Mouse (Mus musculus) liver, embryonic 16.5 days (tissue): Measurements from ENCODE around the gene Nxph3. TPM values are rescaled to one million over a fixed set of nuclear protein-coding genes. Genes with fewer than 3 reads are reported as not detected.

Experiments used
- ATAC-seq: fragments of 200-750 bp; cut with Nextera tagmentation; 2 replicates; pipeline ENCODE4 v1.8.0; 2017; ENCODE audit warnings: low read depth, mild to moderate bottlenecking, moderate number of reproducible peaks, moderate library complexity
- H3K27ac ChIP-seq: fragments of 300-500 bp; sonication (generic); 2 replicates; pipeline ENCODE4 v1.5.1; 2014; ENCODE audit warnings: mild to moderate bottlenecking, low read length
- H3K27me3 ChIP-seq: fragments of 300-500 bp; sonication (generic); 2 replicates; pipeline ENCODE4 v1.6.1; 2014; ENCODE audit warnings: low read depth, low read length, mixed read lengths; ENCODE audit not compliant: control insufficient read depth, insufficient read depth
- H3K36me3 ChIP-seq: fragments of 300-500 bp; sonication (generic); 2 replicates; pipeline ENCODE4 v1.6.1; 2014; ENCODE audit warnings: mild to moderate bottlenecking; ENCODE audit not compliant: control insufficient read depth, insufficient read depth
- H3K4me1 ChIP-seq: fragments of 300-500 bp; sonication (generic); 2 replicates; pipeline ENCODE4 v1.6.1; 2014; ENCODE audit warnings: low read depth, low read length, mixed read lengths; ENCODE audit not compliant: control insufficient read depth
- H3K4me2 ChIP-seq: fragments of 300-500 bp; sonication (generic); 2 replicates; pipeline ENCODE4 v1.6.1; 2014; ENCODE audit warnings: low read depth, low read length, mixed read lengths
- H3K4me3 ChIP-seq: fragments of 300-500 bp; sonication (generic); 2 replicates; pipeline ENCODE4 v1.5.1; 2014; ENCODE audit warnings: low read depth, mild to moderate bottlenecking, low read length
- H3K9ac ChIP-seq: fragments of 300-500 bp; sonication (generic); 2 replicates; pipeline ENCODE4 v1.6.1; 2014; ENCODE audit warnings: low read depth, low read length
- H3K9me3 ChIP-seq: fragments of 300-500 bp; sonication (generic); replicated peaks from 2 replicates; pipeline ENCODE4 v1.6.1; 2016; ENCODE audit warnings: low read length; ENCODE audit not compliant: control insufficient read depth
- WGBS: fragments of 180-500 bp; shearing (Covaris S2); extraction: QIAGEN DNeasy Blood & Tissue Kit; methylation state at CpG from one replicate; pipeline ENCODE4 v1.1.7; 2014; ENCODE audit not compliant: insufficient replicate concordance; 5-methylcytosine and 5-hydroxymethylcytosine counted together
- polyA plus RNA-seq: library from polyadenylated mRNA; unstranded; fragments of >200 nt; fragmentation: Nextera tagmentation; extraction: Ambion mirVana; gene quantifications from 2 replicates; pipeline ENCODE4 v1.2.1, GENCODE M21; 2015

Nxph3 gene
- polyA plus RNA-seq, 1 experiment from 2014 or later: not detected

GRCm38 (mm10) chr11:95490104-95490503, 24.3 kb downstream of the Nxph3 start:
- H3K27me3 ChIP-seq: no peaks in the 10 kb centered on the region
- H3K4me2 ChIP-seq: no peak overlapping the region
- H3K9ac ChIP-seq: no peak overlapping the region
- peaks cover 23% of the 10 kb centered on the region for H3K36me3 ChIP-seq
- 78% methylated on average over 14 of the region's 14 CpGs for WGBS
- no peak overlapping the region for H3K27ac ChIP-seq
- no peaks in the 10 kb centered on the region for H3K4me1 ChIP-seq
- no peak overlapping the region for H3K4me3 ChIP-seq
- no peak for ATAC-seq
- H3K9me3 ChIP-seq: no peaks in the 10 kb centered on the region

GRCm38 (mm10) chr11:95487237-95487636, 27.1 kb downstream of the Nxph3 start:
- Histone ChIP-seq H3K36me3 (peaks cover 26% of the 10 kb centered on the region), H3K9ac (no peak overlapping the region), H3K4me1 (no peaks in the 10 kb centered on the region), H3K4me2 (no peak overlapping the region), H3K4me3 (no peak overlapping the region), H3K27ac (no peak overlapping the region), H3K27me3 (no peaks in the 10 kb centered on the region), H3K9me3 (no peaks in the 10 kb centered on the region)
- no peak for ATAC-seq
- WGBS: 94% methylated on average over 2 of the region's 2 CpGs

- H3K4me1 ChIP-seq: no peaks in the 10 kb centered on the region
- H3K27me3 ChIP-seq: no peaks in the 10 kb centered on the region
- no peaks in the 10 kb centered on the region for H3K9me3 ChIP-seq
- peaks cover 14% of the 10 kb centered on the region for H3K36me3 ChIP-seq
- no peak overlapping the region for H3K27ac ChIP-seq
- no peak overlapping the region for H3K4me3 ChIP-seq
- H3K9ac ChIP-seq: no peak overlapping the region
- ATAC-seq: no peak
- 92% methylated on average over 18 of the region's 18 CpGs for WGBS
- H3K4me2 ChIP-seq: no peak overlapping the region
Observed at GRCm38 (mm10) chr11:95485634-95486033, 28.7 kb downstream of the Nxph3 start.

- H3K27ac ChIP-seq: no peak overlapping the region
- H3K9ac ChIP-seq: no peak overlapping the region
- 82% methylated on average over 4 of the region's 4 CpGs for WGBS
- no peak overlapping the region for H3K4me2 ChIP-seq
- no peak for ATAC-seq
- H3K27me3 ChIP-seq: no peaks in the 10 kb centered on the region
- H3K4me1 ChIP-seq: no peaks in the 10 kb centered on the region
- H3K4me3 ChIP-seq: no peak overlapping the region
- H3K36me3 ChIP-seq: peaks cover 16% of the 10 kb centered on the region
- H3K9me3 ChIP-seq: no peaks in the 10 kb centered on the region
Observed at GRCm38 (mm10) chr11:95480662-95481061, 33.7 kb downstream of the Nxph3 start.

GRCm38 (mm10) chr11:95479458-95479857, 34.9 kb downstream of the Nxph3 start:
- Histone ChIP-seq H3K9ac (no peak overlapping the region), H3K4me1 (no peaks in the 10 kb centered on the region), H3K36me3 (peaks cover 16% of the 10 kb centered on the region), H3K4me2 (no peak overlapping the region), H3K27me3 (no peaks in the 10 kb centered on the region), H3K4me3 (no peak overlapping the region), H3K9me3 (no peaks in the 10 kb centered on the region), H3K27ac (no peak overlapping the region)
- no peak for ATAC-seq
- WGBS: 78% methylated on average over 4 of the region's 4 CpGs

- Histone ChIP-seq H3K36me3 (peaks cover 20% of the 10 kb centered on the region), H3K27ac (no peak overlapping the region), H3K4me1 (no peaks in the 10 kb centered on the region), H3K27me3 (no peaks in the 10 kb centered on the region), H3K4me3 (no peak overlapping the region), H3K9ac (no peak overlapping the region), H3K4me2 (no peak overlapping the region), H3K9me3 (no peaks in the 10 kb centered on the region)
- no peak for ATAC-seq
- WGBS: 76% methylated on average over 7 of the region's 7 CpGs
Observed at GRCm38 (mm10) chr11:95476323-95476722, 38.0 kb downstream of the Nxph3 start.

GRCm38 (mm10) chr11:95473456-95473855, 40.9 kb downstream of the Nxph3 start:
- Histone ChIP-seq H3K27me3 (no peaks in the 10 kb centered on the region), H3K9me3 (no peaks in the 10 kb centered on the region), H3K4me2 (no peak overlapping the region), H3K9ac (no peak overlapping the region), H3K36me3 (peaks cover 19% of the 10 kb centered on the region), H3K4me1 (no peaks in the 10 kb centered on the region), H3K4me3 (no peak overlapping the region), H3K27ac (no peak overlapping the region)
- WGBS: 82% methylated on average over 1 of the region's 1 CpGs
- no peak for ATAC-seq

- WGBS: 80% methylated on average over 2 of the region's 2 CpGs
- ATAC-seq: no peak
- H3K4me1 ChIP-seq: no peaks in the 10 kb centered on the region
- no peak overlapping the region for H3K4me3 ChIP-seq
- H3K27me3 ChIP-seq: no peaks in the 10 kb centered on the region
- no peak overlapping the region for H3K4me2 ChIP-seq
- H3K9me3 ChIP-seq: no peaks in the 10 kb centered on the region
- H3K36me3 ChIP-seq: peaks cover 19% of the 10 kb centered on the region
- no peak overlapping the region for H3K9ac ChIP-seq
- no peak overlapping the region for H3K27ac ChIP-seq
Observed at GRCm38 (mm10) chr11:95472942-95473341, 41.4 kb downstream of the Nxph3 start.

GRCm38 (mm10) chr11:95467731-95468130, 46.6 kb downstream of the Nxph3 start:
- Histone ChIP-seq H3K4me2 (no peak overlapping the region), H3K4me1 (no peaks in the 10 kb centered on the region), H3K27me3 (no peaks in the 10 kb centered on the region), H3K9ac (no peak overlapping the region), H3K27ac (no peak overlapping the region), H3K36me3 (peaks cover 7% of the 10 kb centered on the region), H3K9me3 (no peaks in the 10 kb centered on the region), H3K4me3 (no peak overlapping the region)
- ATAC-seq: no peak
- 81% methylated on average over 1 of the region's 1 CpGs for WGBS
